Mouse (Mus musculus): ENCODE results near the gene Xpr1. TPM values are rescaled to one million over a fixed set of nuclear protein-coding genes. Genes with fewer than 3 reads are reported as not detected.

Gene Xpr1
- polyA plus RNA-seq (2016; fragmentation: Nextera tagmentation; extraction: Ambion mirVana), result 8.3 and 10.1 TPM in 2 replicates

- Histone ChIP-seq H3K27me3 (ENCODE audit: low read depth, poor library complexity, severe bottlenecking) (no peaks in the 10 kb centered on the region), H3K27ac (peak within 1 kb of the TSS; percentile 88), H3K36me3 (no peaks in the 10 kb centered on the region), H3K4me3 (peak within 1 kb of the TSS; percentile 95), H3K4me1 (peaks cover 27% of the 10 kb centered on the region), H3K9me3 (replicated peaks) (no peaks in the 10 kb centered on the region)
- under 1% methylated on average over 77 of the region's 82 CpGs for WGBS
- peak; percentile 99 for DNase-seq (ENCODE audit: low spot score)
Measured at GRCm38 (mm10) chr1:155416701-155417677, at the start of gene Xpr1. TSS of gene Xpr1 (minus strand) at chr1:155417415.

DNA sequence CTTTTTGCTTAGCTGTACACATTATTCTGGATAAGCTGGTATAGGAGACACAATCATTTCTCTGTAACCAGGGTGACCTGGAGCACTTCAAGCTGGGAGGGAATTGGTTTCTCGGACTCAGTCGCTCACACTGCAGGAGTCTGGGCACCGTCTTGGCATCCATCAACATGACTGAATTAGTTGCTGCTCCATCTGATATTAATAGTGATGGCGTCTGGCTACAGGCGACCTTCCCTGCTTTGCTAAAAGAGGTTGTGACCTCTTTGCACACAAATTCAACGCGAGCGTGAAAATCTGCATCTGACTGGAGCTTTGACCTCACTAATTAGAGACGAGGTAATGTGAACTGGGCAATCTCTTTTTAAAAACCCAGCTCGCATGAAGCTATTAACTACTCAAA, 46.2 kb upstream of the Xpr1 start:
- Histone ChIP-seq H3K4me3 (no peak overlapping the region), H3K4me1 (peaks cover 19% of the 10 kb centered on the region), H3K9me3 (replicated peaks) (no peaks in the 10 kb centered on the region), H3K27ac (no peak overlapping the region), H3K36me3 (no peaks in the 10 kb centered on the region), H3K27me3 (ENCODE audit: low read depth, poor library complexity, severe bottlenecking) (no peaks in the 10 kb centered on the region)
- WGBS, result 23% methylated on average over 10 of the region's 10 CpGs
- DNase-seq (ENCODE audit: low spot score), result no peak

GRCm38 (mm10) chr1:155462582-155462981, 45.4 kb upstream of the Xpr1 start:
- H3K27ac ChIP-seq, result no peak overlapping the region
- no peaks in the 10 kb centered on the region for H3K27me3 ChIP-seq (ENCODE audit: low read depth, poor library complexity, severe bottlenecking)
- peaks cover 19% of the 10 kb centered on the region for H3K4me1 ChIP-seq
- WGBS, result 78% methylated on average over 5 of the region's 5 CpGs
- no peaks in the 10 kb centered on the region for H3K9me3 ChIP-seq (replicated peaks)
- no peaks in the 10 kb centered on the region for H3K36me3 ChIP-seq
- no peak overlapping the region for H3K4me3 ChIP-seq
- DNase-seq (ENCODE audit: low spot score), result no peak

GRCm38 (mm10) chr1:155457532-155457931, 40.3 kb upstream of the Xpr1 start:
- Histone ChIP-seq H3K27ac (no peak overlapping the region), H3K27me3 (ENCODE audit: low read depth, poor library complexity, severe bottlenecking) (no peaks in the 10 kb centered on the region), H3K9me3 (replicated peaks) (no peaks in the 10 kb centered on the region), H3K4me3 (no peak overlapping the region), H3K4me1 (0 out of 2 replicates have a peak, but pooled peaks cover 2% of the 10 kb centered on the region), H3K36me3 (no peaks in the 10 kb centered on the region)
- WGBS, result 87% methylated on average over 7 of the region's 7 CpGs
- DNase-seq (ENCODE audit: low spot score), result no peak

DNA sequence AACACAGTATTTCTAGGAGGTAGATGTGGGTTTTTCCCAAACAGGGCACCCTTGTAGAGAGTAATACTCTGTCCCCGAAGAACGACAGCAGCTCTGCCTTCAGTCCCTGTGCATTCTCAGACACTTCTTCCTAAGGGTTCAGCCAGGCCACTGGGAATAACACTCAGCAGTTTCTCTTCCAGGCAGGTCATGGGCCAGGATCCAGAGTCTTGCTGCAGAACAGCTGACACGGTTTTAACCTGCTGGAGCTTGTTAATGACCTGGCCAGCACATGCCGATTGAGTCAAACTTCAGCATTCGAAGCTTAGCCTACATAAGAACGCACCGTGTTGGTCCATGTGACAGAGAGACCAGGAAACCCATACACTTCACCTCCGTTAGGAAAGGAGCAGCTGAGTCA, 36.0 kb upstream of the Xpr1 start:
- Histone ChIP-seq H3K36me3 (no peaks in the 10 kb centered on the region), H3K27ac (no peak overlapping the region), H3K4me3 (no peak overlapping the region), H3K9me3 (replicated peaks) (no peaks in the 10 kb centered on the region), H3K4me1 (no peaks in the 10 kb centered on the region; the same call in 1 of the 2 replicates), H3K27me3 (ENCODE audit: low read depth, poor library complexity, severe bottlenecking) (no peaks in the 10 kb centered on the region)
- no peak for DNase-seq (ENCODE audit: low spot score)
- 89% methylated on average over 8 of the region's 8 CpGs for WGBS

DNA sequence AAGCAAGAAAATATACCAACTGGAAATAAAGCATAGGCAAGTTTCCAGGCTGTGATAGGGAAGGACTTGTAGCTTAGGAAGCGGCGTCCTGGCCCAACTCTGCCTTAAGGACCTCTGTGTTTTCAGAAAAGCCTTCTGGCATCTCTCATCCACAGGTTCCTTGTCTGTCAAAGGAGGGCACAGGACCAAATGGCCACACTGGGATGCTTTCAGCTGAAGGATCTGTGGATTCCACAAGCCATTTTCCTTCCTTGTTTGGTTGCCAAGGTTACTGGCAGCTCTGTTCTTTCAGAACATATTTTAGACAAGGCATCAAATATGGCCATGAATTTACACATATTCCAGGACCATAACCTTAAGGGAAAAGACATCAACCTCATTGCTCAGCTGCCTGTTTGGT, 31.7 kb upstream of the Xpr1 start:
- no peak for DNase-seq (ENCODE audit: low spot score)

DNA sequence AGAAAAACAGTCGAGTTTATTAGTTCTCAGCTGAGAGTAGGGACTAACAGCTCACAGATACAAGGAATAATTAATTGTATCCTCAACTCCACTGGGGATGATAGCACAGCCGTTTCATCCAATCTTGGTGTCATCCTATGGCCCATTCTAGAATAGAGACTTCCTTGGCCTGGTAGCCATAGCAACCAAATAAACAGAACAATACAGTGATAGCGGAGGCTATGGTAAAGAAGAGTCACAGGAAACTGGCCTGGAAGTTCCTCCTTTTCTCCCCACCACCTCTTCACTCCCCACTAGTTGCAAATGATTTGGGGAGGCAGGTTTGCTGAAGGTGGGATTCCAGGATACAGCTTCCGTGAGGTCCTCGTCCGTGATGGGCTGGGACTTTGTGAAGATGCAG, 30.1 kb upstream of the Xpr1 start:
- Histone ChIP-seq H3K4me3 (no peak overlapping the region), H3K9me3 (replicated peaks) (no peaks in the 10 kb centered on the region), H3K36me3 (no peaks in the 10 kb centered on the region), H3K27ac (no peak overlapping the region), H3K4me1 (peaks cover 4% of the 10 kb centered on the region; the same call in 1 of the 2 replicates), H3K27me3 (ENCODE audit: low read depth, poor library complexity, severe bottlenecking) (no peaks in the 10 kb centered on the region)
- WGBS, result 85% methylated on average over 6 of the region's 6 CpGs
- DNase-seq (ENCODE audit: low spot score), result no peak

More for the DNA sequence above, 31.7 kb upstream of the Xpr1 start:
- 81% methylated on average over 2 of the region's 2 CpGs for WGBS
- Histone ChIP-seq H3K4me3 (no peak overlapping the region), H3K27ac (no peak overlapping the region), H3K27me3 (ENCODE audit: low read depth, poor library complexity, severe bottlenecking) (no peaks in the 10 kb centered on the region), H3K4me1 (no peaks in the 10 kb centered on the region; the same call in 1 of the 2 replicates), H3K36me3 (no peaks in the 10 kb centered on the region), H3K9me3 (replicated peaks) (no peaks in the 10 kb centered on the region)

DNA sequence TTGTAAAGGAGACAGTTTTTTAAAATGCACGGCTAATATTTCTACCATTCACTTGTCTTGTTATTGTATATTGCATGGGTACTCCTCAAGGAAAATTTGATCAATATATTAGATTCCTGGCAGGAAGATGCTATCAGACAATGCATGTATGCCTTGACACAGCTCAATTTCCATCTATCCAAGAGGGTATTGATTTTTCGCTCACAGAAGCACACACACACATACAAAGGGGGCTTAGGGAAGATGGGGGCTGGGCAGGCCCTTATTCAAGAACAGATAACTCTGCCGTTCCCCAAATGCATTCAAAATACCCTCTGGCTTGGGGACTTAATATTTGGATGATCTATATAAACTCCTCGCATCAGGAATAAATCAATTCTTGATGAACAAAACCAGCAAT, 25.9 kb upstream of the Xpr1 start:
- H3K4me3 ChIP-seq, result no peak overlapping the region
- H3K4me1 ChIP-seq, result peaks cover 20% of the 10 kb centered on the region
- H3K9me3 ChIP-seq (replicated peaks), result no peaks in the 10 kb centered on the region
- no peaks in the 10 kb centered on the region for H3K27me3 ChIP-seq (ENCODE audit: low read depth, poor library complexity, severe bottlenecking)
- WGBS, result 94% methylated on average over 4 of the region's 4 CpGs
- DNase-seq (ENCODE audit: low spot score), result no peak
- no peaks in the 10 kb centered on the region for H3K36me3 ChIP-seq
- H3K27ac ChIP-seq, result no peak overlapping the region

DNA sequence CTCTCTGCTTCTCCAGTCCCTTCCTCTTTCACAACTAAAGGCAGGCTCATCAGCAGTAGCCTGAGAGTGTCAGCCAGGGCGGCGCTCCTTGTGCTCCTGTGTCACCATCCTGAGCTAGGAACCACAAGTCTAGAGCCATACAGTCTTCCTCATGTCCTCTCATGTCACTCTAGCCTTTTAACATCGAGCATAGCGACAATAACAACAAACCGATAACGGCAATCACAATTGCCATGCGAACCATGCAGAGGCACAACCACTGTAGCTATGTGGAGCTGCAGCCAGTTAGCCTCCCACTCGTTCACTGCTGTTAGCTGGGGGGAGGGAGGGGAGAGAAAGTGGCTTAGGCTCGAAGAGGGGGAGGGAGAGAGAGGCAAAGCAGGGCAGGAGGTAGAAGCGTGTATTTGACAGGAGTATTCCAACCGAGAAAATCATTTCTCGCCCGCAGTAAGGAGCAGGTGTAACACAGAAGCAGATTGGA, 25.3 kb upstream of the Xpr1 start:
- H3K27me3 ChIP-seq (ENCODE audit: low read depth, poor library complexity, severe bottlenecking), result no peaks in the 10 kb centered on the region
- H3K27ac ChIP-seq, result no peak overlapping the region
- WGBS, result 69% methylated on average over 13 of the region's 13 CpGs
- peaks cover 24% of the 10 kb centered on the region for H3K4me1 ChIP-seq
- no peaks in the 10 kb centered on the region for H3K9me3 ChIP-seq (replicated peaks)
- H3K36me3 ChIP-seq, result no peaks in the 10 kb centered on the region
- H3K4me3 ChIP-seq, result no peak overlapping the region
- no peak for DNase-seq (ENCODE audit: low spot score)

DNA sequence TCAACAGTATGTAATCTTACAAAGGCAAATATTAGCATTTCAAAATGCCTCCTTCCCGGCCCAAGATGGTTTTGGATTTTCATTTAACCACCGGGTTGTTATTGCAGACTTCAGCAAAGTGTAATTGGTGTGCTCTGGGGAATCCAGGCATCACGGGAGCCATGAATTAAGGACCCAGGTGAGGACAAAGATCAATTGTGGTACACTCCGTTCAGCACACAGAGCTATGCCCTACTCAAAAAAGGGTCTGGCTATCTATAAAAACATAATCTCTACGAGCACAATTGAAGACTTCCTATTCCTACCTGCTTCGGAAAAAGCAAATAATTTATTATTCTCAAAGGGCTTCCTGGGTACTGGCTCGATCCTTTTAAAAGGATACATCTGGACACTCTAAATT, 22.3 kb upstream of the Xpr1 start:
- DNase-seq (ENCODE audit: low spot score), result no peak

GRCm38 (mm10) chr1:155438525-155438924, 21.3 kb upstream of the Xpr1 start:
- H3K4me3 ChIP-seq, result no peak overlapping the region
- no peak for DNase-seq (ENCODE audit: low spot score)
- H3K4me1 ChIP-seq, result peaks cover 24% of the 10 kb centered on the region
- H3K9me3 ChIP-seq (replicated peaks), result no peaks in the 10 kb centered on the region
- no peak overlapping the region for H3K27ac ChIP-seq
- H3K27me3 ChIP-seq (ENCODE audit: low read depth, poor library complexity, severe bottlenecking), result no peaks in the 10 kb centered on the region
- WGBS, result 24% methylated on average over 3 of the region's 3 CpGs
- H3K36me3 ChIP-seq, result no peaks in the 10 kb centered on the region

More for the DNA sequence above, 22.3 kb upstream of the Xpr1 start:
- no peaks in the 10 kb centered on the region for H3K9me3 ChIP-seq (replicated peaks)
- no peaks in the 10 kb centered on the region for H3K36me3 ChIP-seq
- H3K4me3 ChIP-seq, result no peak overlapping the region
- 71% methylated on average over 7 of the region's 7 CpGs for WGBS
- no peaks in the 10 kb centered on the region for H3K27me3 ChIP-seq (ENCODE audit: low read depth, poor library complexity, severe bottlenecking)
- H3K4me1 ChIP-seq, result peaks cover 24% of the 10 kb centered on the region
- H3K27ac ChIP-seq, result no peak overlapping the region

DNA sequence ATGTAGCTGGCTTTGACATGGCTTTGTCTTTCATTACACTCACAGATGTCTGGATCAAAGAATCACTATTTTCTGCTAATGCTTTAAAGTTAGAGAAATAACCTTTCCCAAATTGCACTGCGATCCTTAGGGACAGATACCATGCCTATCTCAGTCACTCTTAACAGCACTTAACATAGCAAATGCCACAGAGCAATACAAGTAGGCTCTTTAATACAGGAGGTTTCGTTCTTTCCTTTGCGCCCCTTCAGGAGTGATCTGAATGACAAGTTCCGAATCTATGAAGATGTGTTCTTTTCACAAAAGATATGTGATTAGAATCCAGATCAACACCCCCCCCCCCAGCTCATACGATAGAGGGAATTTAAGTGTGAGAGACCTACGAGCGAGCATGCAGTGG, 12.1 kb upstream of the Xpr1 start:
- 85% methylated on average over 7 of the region's 7 CpGs for WGBS
- DNase-seq (ENCODE audit: low spot score), result no peak

DNA sequence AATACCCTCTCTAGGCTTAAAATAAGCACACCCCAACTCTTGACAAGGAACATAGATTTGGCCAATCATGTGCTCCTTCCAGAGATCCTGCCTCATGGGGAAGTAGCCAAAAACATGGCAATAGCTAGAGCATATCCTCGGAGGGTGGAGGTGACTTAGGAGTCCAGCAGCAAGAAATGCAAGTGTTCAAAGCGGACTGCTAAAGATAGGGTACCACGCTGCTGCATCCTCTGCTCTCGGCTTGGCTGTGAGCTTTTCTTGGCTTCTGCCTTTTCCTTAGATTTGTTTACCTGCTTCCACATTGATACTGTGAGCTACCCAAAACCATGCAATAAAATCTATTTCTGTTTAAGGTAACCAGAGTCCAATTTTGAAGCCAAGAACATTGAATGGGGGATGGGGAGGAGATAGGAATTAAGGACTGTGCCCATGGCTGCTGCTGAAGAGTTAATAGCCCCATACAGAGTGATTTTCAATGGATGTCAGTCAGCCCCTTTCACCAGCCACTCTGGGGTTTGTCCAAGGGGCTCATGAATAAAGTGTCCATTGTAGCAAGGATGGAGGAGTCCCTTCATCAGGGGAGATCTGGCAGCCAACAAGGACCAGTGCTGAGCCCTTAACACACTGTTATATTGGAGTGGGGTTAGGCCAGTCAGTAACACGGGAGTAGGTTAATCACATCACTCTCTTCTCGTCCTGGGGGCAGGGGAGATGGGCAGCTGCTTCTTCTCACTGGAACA, 10.1 kb upstream of the Xpr1 start:
- WGBS, result 76% methylated on average over 6 of the region's 6 CpGs
- H3K4me1 ChIP-seq, result no peaks in the 10 kb centered on the region
- no peak for DNase-seq (ENCODE audit: low spot score)

More for the DNA sequence above, 12.1 kb upstream of the Xpr1 start:
- Histone ChIP-seq H3K36me3 (no peaks in the 10 kb centered on the region), H3K27ac (no peak overlapping the region), H3K9me3 (replicated peaks) (no peaks in the 10 kb centered on the region), H3K4me1 (no peaks in the 10 kb centered on the region), H3K27me3 (ENCODE audit: low read depth, poor library complexity, severe bottlenecking) (no peaks in the 10 kb centered on the region), H3K4me3 (no peak overlapping the region)

More for the DNA sequence above, 10.1 kb upstream of the Xpr1 start:
- no peaks in the 10 kb centered on the region for H3K27me3 ChIP-seq (ENCODE audit: low read depth, poor library complexity, severe bottlenecking)
- H3K27ac ChIP-seq, result no peak overlapping the region
- no peaks in the 10 kb centered on the region for H3K36me3 ChIP-seq
- H3K4me3 ChIP-seq, result no peak overlapping the region
- no peaks in the 10 kb centered on the region for H3K9me3 ChIP-seq (replicated peaks)
